Mouse (Mus musculus) cortical plate, adult 2 months (tissue): ENCODE results near the gene Slc7a8.

ENCODE experiments used
- CTCF ChIP-seq: fragments of 200-500 bp; IDR thresholded peaks from 2 replicates; pipeline ENCODE4 v1.5.1; 2011; ENCODE audit warnings: mild to moderate bottlenecking, control low read depth, low read length; ENCODE audit not compliant: insufficient read depth; ENCODE audit errors: extremely low read depth
- POLR2A ChIP-seq: fragments of 200-500 bp; IDR thresholded peaks from 2 replicates; pipeline ENCODE4 v1.6.1; 2011; ENCODE audit warnings: mild to moderate bottlenecking, low read length, control low read depth; ENCODE audit not compliant: insufficient read depth; ENCODE audit errors: extremely low read depth

GRCm38 (mm10) chr14:54728823-54729653, 52.7 kb downstream of the Slc7a8 start:
- no peak for TF ChIP-seq POLR2A
- TF ChIP-seq CTCF: no peak
